Comparison of ENCODE assay signal across 18 mouse cellular contexts in genomic region chr14:19740147-19740738, GRCm38 (mm10). TPM values are rescaled to one million over a fixed set of nuclear protein-coding genes. Genes with fewer than 3 reads are reported as not detected.
DNase-seq lines count a peak whose midpoint lies in the region; ATAC-seq lines count a peak whose summit lies in the region.
"Had no signal": no experiment of that assay in that cellular context is flagged by ENCODE, and none has a peak within 500 bp of the region (broad histone marks: within the 10 kb centered on the region; RNA-seq: fewer than 3 reads in every experiment).

No protein-coding gene starts in this region.

- DNase-seq in kidney, postnatal 25 days: no peak
- DNase-seq in lung, postnatal 36 days: no peak
- DNase-seq: adrenal gland, postnatal 10 days; cerebellum, adult 11-12 months; cerebellum, adult 9-11 months; gastrocnemius, adult 2 months; gastrocnemius, postnatal 25 days; heart, postnatal 10 days; heart, postnatal 4 days had no signal

- H3K27me3 ChIP-seq in forebrain, embryonic 13.5 days: no peaks in the 10 kb centered on the region
- no peaks in the 10 kb centered on the region for H3K27me3 ChIP-seq in forebrain, embryonic 12.5 days
- H3K27me3 ChIP-seq in kidney, embryonic 14.5 days (ENCODE audit: control insufficient read depth, insufficient read depth, low read length): no peaks in the 10 kb centered on the region; the same call in 1 of the 2 replicates
- no peaks in the 10 kb centered on the region for H3K27me3 ChIP-seq in forebrain, embryonic 16.5 days (replicated peaks; ENCODE audit: control insufficient read depth, insufficient read depth, low read length)
- no peaks in the 10 kb centered on the region for H3K27me3 ChIP-seq in liver, embryonic 12.5 days (replicated peaks)
- H3K27me3 ChIP-seq: hindbrain, embryonic 12.5 days had no signal

- ATAC-seq in forebrain, embryonic 13.5 days: peak; percentile 72; the same call in 1 of the 2 replicates
- ATAC-seq in forebrain, embryonic 12.5 days (ENCODE audit: low FRiP score): no peak
- no peak for ATAC-seq in kidney, embryonic 14.5 days (ENCODE audit: low FRiP score, low TSS enrichment)
- peak; percentile 86 for ATAC-seq in forebrain, embryonic 16.5 days
- ATAC-seq in liver, embryonic 12.5 days: no peak
- ATAC-seq: inflammation-experienced regulatory T-cells, adult 6 months had no signal

- H3K9ac ChIP-seq in forebrain, embryonic 13.5 days: no peak overlapping the region
- H3K9ac ChIP-seq in forebrain, embryonic 12.5 days: no peak overlapping the region
- H3K9ac ChIP-seq in kidney, embryonic 14.5 days (ENCODE audit: low read depth, low read length): no peak overlapping the region
- H3K9ac ChIP-seq in forebrain, embryonic 16.5 days (replicated peaks; ENCODE audit: low read depth, low read length): no peak overlapping the region
- H3K9ac ChIP-seq in liver, embryonic 12.5 days: no peak overlapping the region
- H3K9ac ChIP-seq: hindbrain, embryonic 12.5 days had no signal

- H3K9me3 ChIP-seq in forebrain, embryonic 13.5 days (replicated peaks): no peaks in the 10 kb centered on the region
- H3K9me3 ChIP-seq in forebrain, embryonic 12.5 days: no peaks in the 10 kb centered on the region
- no peaks in the 10 kb centered on the region for H3K9me3 ChIP-seq in kidney, embryonic 14.5 days (ENCODE audit: control insufficient read depth, low read length)
- no peaks in the 10 kb centered on the region for H3K9me3 ChIP-seq in forebrain, embryonic 16.5 days (ENCODE audit: control insufficient read depth, low read length)
- no peaks in the 10 kb centered on the region for H3K9me3 ChIP-seq in liver, embryonic 12.5 days (replicated peaks)
- H3K9me3 ChIP-seq: embryonic facial prominence, embryonic 10.5 days; heart, embryonic 10.5 days; hindbrain, embryonic 12.5 days had no signal

- no peak overlapping the region for H3K27ac ChIP-seq in forebrain, embryonic 13.5 days
- no peak overlapping the region for H3K27ac ChIP-seq in forebrain, embryonic 12.5 days
- peak overlapping the region; percentile 12; the same call in 1 of the 2 replicates for H3K27ac ChIP-seq in kidney, embryonic 14.5 days (ENCODE audit: low read depth, low read length)
- peak overlapping the region; percentile 58; the same call in 1 of the 2 replicates for H3K27ac ChIP-seq in forebrain, embryonic 16.5 days (ENCODE audit: low read length)
- H3K27ac ChIP-seq in liver, embryonic 12.5 days: no peak overlapping the region
- H3K27ac ChIP-seq: embryonic facial prominence, embryonic 10.5 days; gastrocnemius, adult 2 months; heart, embryonic 10.5 days; hindbrain, embryonic 12.5 days had no signal

- peaks cover 22% of the 10 kb centered on the region for H3K4me1 ChIP-seq in forebrain, embryonic 13.5 days
- peaks cover 24% of the 10 kb centered on the region for H3K4me1 ChIP-seq in forebrain, embryonic 12.5 days
- H3K4me1 ChIP-seq in kidney, embryonic 14.5 days (ENCODE audit: control insufficient read depth, insufficient read depth, low read length): peaks cover 23% of the 10 kb centered on the region
- peaks cover 20% of the 10 kb centered on the region for H3K4me1 ChIP-seq in forebrain, embryonic 16.5 days (replicated peaks; ENCODE audit: control insufficient read depth, insufficient read depth, low read length)
- H3K4me1 ChIP-seq in liver, embryonic 12.5 days: 0 out of 2 replicates have a peak, but pooled peaks cover 5% of the 10 kb centered on the region

- H3K4me2 ChIP-seq in forebrain, embryonic 13.5 days: no peak overlapping the region
- H3K4me2 ChIP-seq in forebrain, embryonic 12.5 days: no peak overlapping the region
- no peak overlapping the region for H3K4me2 ChIP-seq in kidney, embryonic 14.5 days (replicated peaks; ENCODE audit: low read depth, low read length)
- no peak overlapping the region for H3K4me2 ChIP-seq in forebrain, embryonic 16.5 days (ENCODE audit: low read length)
- no peak overlapping the region for H3K4me2 ChIP-seq in liver, embryonic 12.5 days
- H3K4me2 ChIP-seq: hindbrain, embryonic 12.5 days had no signal

- H3K4me3 ChIP-seq in forebrain, embryonic 13.5 days: no peak overlapping the region
- H3K4me3 ChIP-seq in forebrain, embryonic 12.5 days (replicated peaks): no peak overlapping the region
- H3K4me3 ChIP-seq in kidney, embryonic 14.5 days (ENCODE audit: low read length): no peak overlapping the region
- H3K4me3 ChIP-seq in forebrain, embryonic 16.5 days (replicated peaks; ENCODE audit: low read length): no peak overlapping the region
- H3K4me3 ChIP-seq in liver, embryonic 12.5 days: no peak overlapping the region
- H3K4me3 ChIP-seq: embryonic facial prominence, embryonic 10.5 days; gastrocnemius, adult 2 months; heart, embryonic 10.5 days; hindbrain, embryonic 12.5 days had no signal

- H3K36me3 ChIP-seq in forebrain, embryonic 13.5 days (ENCODE audit: poor library complexity, severe bottlenecking): no peaks in the 10 kb centered on the region
- H3K36me3 ChIP-seq in forebrain, embryonic 12.5 days (replicated peaks): no peaks in the 10 kb centered on the region
- no peaks in the 10 kb centered on the region for H3K36me3 ChIP-seq in kidney, embryonic 14.5 days (ENCODE audit: control insufficient read depth, insufficient read depth, low read length)
- H3K36me3 ChIP-seq in forebrain, embryonic 16.5 days (ENCODE audit: control insufficient read depth, insufficient read depth): no peaks in the 10 kb centered on the region
- no peaks in the 10 kb centered on the region for H3K36me3 ChIP-seq in liver, embryonic 12.5 days
- H3K36me3 ChIP-seq: embryonic facial prominence, embryonic 10.5 days; heart, embryonic 10.5 days; hindbrain, embryonic 12.5 days had no signal

- 92% methylated on average over 6 of the region's 6 CpGs for WGBS in forebrain, embryonic 13.5 days
- 87% methylated on average over 6 of the region's 6 CpGs for WGBS in forebrain, embryonic 12.5 days
- WGBS in kidney, embryonic 14.5 days: 87% methylated on average over 6 of the region's 6 CpGs
- WGBS in forebrain, embryonic 16.5 days: 76% methylated on average over 6 of the region's 6 CpGs
- WGBS in liver, embryonic 12.5 days (ENCODE audit: insufficient replicate concordance): 73% methylated on average over 6 of the region's 6 CpGs

RNA-seq across cellular contexts. Expression of gene Nid2, which starts 10.8 kb away (rescaled TPM):
- 22.7 and 27.1 TPM in 2 replicates for polyA plus RNA-seq in forebrain, embryonic 13.5 days (2015; fragmentation: Nextera tagmentation; extraction: Ambion mirVana)
- polyA plus RNA-seq in forebrain, embryonic 12.5 days (2016; fragmentation: Nextera tagmentation; extraction: Ambion mirVana): 37.9 and 39.4 TPM in 2 replicates
- polyA plus RNA-seq in kidney, embryonic 14.5 days (2014; fragmentation: Nextera tagmentation; extraction: Ambion mirVana): 74.3 and 95.7 TPM in 2 replicates
- 28.4 and 39.7 TPM in 2 replicates for polyA plus RNA-seq in forebrain, embryonic 16.5 days (2015; fragmentation: Nextera tagmentation; extraction: Ambion mirVana)
- 24.1 and 24.2 TPM in 2 replicates for polyA plus RNA-seq in liver, embryonic 12.5 days (2016; fragmentation: Nextera tagmentation; extraction: Ambion mirVana)

Comparison
In these comparisons a context has a peak if more than half of its experiments do, and no peak if none do; other contexts are left out.
1. ATAC-seq: peak in forebrain, embryonic 13.5 days (single experiment) and forebrain, embryonic 16.5 days (single experiment); none in forebrain, embryonic 12.5 days (single experiment), kidney, embryonic 14.5 days (single experiment) and liver, embryonic 12.5 days (single experiment).
2. H3K27ac ChIP-seq: peak in kidney, embryonic 14.5 days (single experiment) and forebrain, embryonic 16.5 days (single experiment); none in forebrain, embryonic 13.5 days (single experiment), forebrain, embryonic 12.5 days (single experiment) and liver, embryonic 12.5 days (single experiment).